Mouse (Mus musculus) CH12.LX (cell line): ENCODE results near the gene Mindy2. TPM values are rescaled to one million over a fixed set of nuclear protein-coding genes. Genes with fewer than 3 reads are reported as not detected.

Experiments used
- DNase-seq: peaks from one replicate; pipeline ENCODE4 v3.0.0-alpha.2; 2013; ENCODE audit errors: extremely low read depth
- H3K27ac ChIP-seq: 2 replicates; pipeline ENCODE4 v1.5.1; 2012; ENCODE audit warnings: low read depth, mild to moderate bottlenecking, control low read depth, moderate library complexity; ENCODE audit not compliant: insufficient read depth
- H3K27me3 ChIP-seq: replicated peaks from 2 replicates; pipeline ENCODE3; 2012; ENCODE audit warnings: inconsistent platforms
- H3K36me3 ChIP-seq, 2 experiments: replicated peaks in 1 of 2; 2 replicates each; pipeline versions ENCODE3 to v1.6.1; 2012; ENCODE audit warnings: inconsistent platforms in 1 of 2, low read length in 1 of 2, mild to moderate bottlenecking in 1 of 2, mixed read lengths in 1 of 2, moderate library complexity in 1 of 2; ENCODE audit not compliant: control insufficient read depth in 1 of 2, insufficient read depth in 1 of 2
- H3K4me1 ChIP-seq, 2 experiments: 2 replicates each; pipeline ENCODE4 v1.6.1; 2012; ENCODE audit warnings: inconsistent platforms in 1 of 2, moderate library complexity in 1 of 2; ENCODE audit not compliant: insufficient read depth in 2 of 2, control insufficient read depth in 1 of 2
- H3K4me2 ChIP-seq: 2 replicates; pipeline ENCODE4 v1.6.1; 2012; ENCODE audit warnings: low read depth, mild to moderate bottlenecking, control low read depth; ENCODE audit not compliant: poor library complexity, insufficient read depth, severe bottlenecking
- H3K4me3 ChIP-seq, 3 experiments: fragments of 150-350 bp in 1 of 3; sonication (generic) in 1 of 3; replicated peaks in 1 of 3; 2 replicates each; pipeline versions ENCODE3 to v1.5.1; 2011 to 2012; ENCODE audit warnings: low read depth in 2 of 3, low read length in 2 of 3, mild to moderate bottlenecking in 2 of 3, moderate library complexity in 2 of 3, control low read depth in 1 of 3, improper control_type of control experiment in 1 of 3, inconsistent platforms in 1 of 3, mixed read lengths in 1 of 3; ENCODE audit not compliant: poor library complexity in 1 of 3
- H3K79me2 ChIP-seq: replicated peaks from 2 replicates; pipeline ENCODE4 v1.6.1; 2012; ENCODE audit warnings: mild to moderate bottlenecking, moderate library complexity; ENCODE audit not compliant: control insufficient read depth, poor library complexity, insufficient read depth, severe bottlenecking; ENCODE audit errors: extremely low read depth
- H3K9ac ChIP-seq: 2 replicates; pipeline ENCODE4 v1.6.1; 2012; ENCODE audit warnings: low read depth, mild to moderate bottlenecking, control low read depth, moderate library complexity; ENCODE audit not compliant: insufficient read depth
- H3K9me3 ChIP-seq: replicated peaks from 2 replicates; pipeline ENCODE3; 2012; ENCODE audit warnings: low read length, inconsistent platforms, mixed read lengths
- BHLHE40 ChIP-seq: IDR thresholded peaks from 2 replicates; pipeline ENCODE4 v1.6.1; 2011; ENCODE audit warnings: mild to moderate bottlenecking, low read depth, low read length, improper control_type of control experiment
- CHD1 ChIP-seq: IDR thresholded peaks from 2 replicates; pipeline ENCODE4 v1.6.1; 2012; ENCODE audit warnings: low read depth, low read length, improper control_type of control experiment, inconsistent platforms
- CHD2 ChIP-seq: IDR thresholded peaks from 2 replicates; pipeline ENCODE4 v1.6.1; 2011; ENCODE audit warnings: low read length, improper control_type of control experiment
- CTCF ChIP-seq, 2 experiments: IDR thresholded peaks in 1 of 2; conservative IDR thresholded peaks in 1 of 2; 2 replicates each; pipeline ENCODE4 v1.5.1; 2011 to 2012; ENCODE audit warnings: low read depth in 2 of 2, low read length in 2 of 2, improper control_type of control experiment in 1 of 2, inconsistent platforms in 1 of 2, mild to moderate bottlenecking in 1 of 2, moderate library complexity in 1 of 2
- EP300 ChIP-seq: IDR thresholded peaks from 2 replicates; pipeline ENCODE4 v1.6.1; 2011; ENCODE audit warnings: low read length, improper control_type of control experiment
- IRF4 ChIP-seq: IDR thresholded peaks from 2 replicates; pipeline ENCODE4 v1.6.1; 2014; ENCODE audit warnings: low read depth, mild to moderate bottlenecking, inconsistent platforms, low read length, improper control_type of control experiment
- JUN ChIP-seq: IDR thresholded peaks from 2 replicates; pipeline ENCODE4 v1.6.1; 2011; ENCODE audit warnings: low read depth, mild to moderate bottlenecking, low read length, improper control_type of control experiment, moderate library complexity; ENCODE audit not compliant: insufficient read depth
- JUND ChIP-seq: conservative IDR thresholded peaks from 2 replicates; pipeline ENCODE4 v1.6.1; 2011; ENCODE audit warnings: low read depth, low read length, improper control_type of control experiment
- MAX ChIP-seq: IDR thresholded peaks from 2 replicates; pipeline ENCODE4 v1.6.1; 2011; ENCODE audit warnings: low read length, improper control_type of control experiment
- MAZ ChIP-seq: IDR thresholded peaks from 2 replicates; pipeline ENCODE4 v1.6.1; 2012; ENCODE audit warnings: low read depth, mild to moderate bottlenecking, inconsistent platforms, low read length, improper control_type of control experiment, moderate library complexity
- MEF2A ChIP-seq: IDR thresholded peaks from 2 replicates; pipeline ENCODE4 v1.6.1; 2014; ENCODE audit warnings: low read depth, mild to moderate bottlenecking, inconsistent platforms, low read length, improper control_type of control experiment, borderline replicate concordance
- MYC ChIP-seq: IDR thresholded peaks from 2 replicates; pipeline ENCODE4 v1.6.1; 2011; ENCODE audit warnings: low read depth, mild to moderate bottlenecking, improper control_type of control experiment, low read length
- NELFE ChIP-seq: IDR thresholded peaks from 2 replicates; pipeline ENCODE4 v1.6.1; 2011; ENCODE audit warnings: low read depth, low read length, improper control_type of control experiment
- NRF1 ChIP-seq: IDR thresholded peaks from 2 replicates; pipeline ENCODE4 v1.6.1; 2014; ENCODE audit warnings: low read depth, mild to moderate bottlenecking, inconsistent platforms, low read length, improper control_type of control experiment, moderate library complexity
- POLR2A ChIP-seq: IDR thresholded peaks from 2 replicates; pipeline ENCODE4 v1.6.1; 2011; ENCODE audit warnings: low read depth, mild to moderate bottlenecking, improper control_type of control experiment, low read length
- POLR2AphosphoS2 ChIP-seq: IDR thresholded peaks from 2 replicates; pipeline ENCODE4 v1.6.1; 2011; ENCODE audit warnings: low read depth, low read length, improper control_type of control experiment
- RCOR1 ChIP-seq: conservative IDR thresholded peaks from 2 replicates; pipeline ENCODE4 v1.6.1; 2012; ENCODE audit warnings: low read depth, mild to moderate bottlenecking, inconsistent platforms, low read length, improper control_type of control experiment
- UBTF ChIP-seq: IDR thresholded peaks from 2 replicates; pipeline ENCODE4 v1.6.1; 2012; ENCODE audit warnings: low read depth, mild to moderate bottlenecking, inconsistent platforms, low read length, improper control_type of control experiment, moderate library complexity
- USF2 ChIP-seq: conservative IDR thresholded peaks from 2 replicates; pipeline ENCODE4 v1.6.1; 2011; ENCODE audit warnings: low read depth, low read length, improper control_type of control experiment
- ZKSCAN1 ChIP-seq: IDR thresholded peaks from 2 replicates; pipeline ENCODE4 v1.6.1; 2012; ENCODE audit warnings: low read depth, inconsistent platforms, low read length, improper control_type of control experiment, borderline replicate concordance
- ZMIZ1 ChIP-seq: IDR thresholded peaks from 2 replicates; pipeline ENCODE4 v1.6.1; 2012; ENCODE audit warnings: low read depth, mild to moderate bottlenecking, inconsistent platforms, low read length, improper control_type of control experiment
- dilution Hi-C: fragments of 300-500 bp; cut with MboI; formaldehyde crosslinking; loops from 2 replicates; pipeline ENCODE4 v1.14.3; 2020; ENCODE audit warnings: low sequenced_read_pairs; ENCODE audit not compliant: extremely low pct_unique_long_range_greater_than_20kb, extremely low pct_ligation_motif_present
- in situ Hi-C: fragments of 300-500 bp; cut with MboI; formaldehyde crosslinking; loops from 3 replicates; pipeline ENCODE4 v1.14.3; 2019; ENCODE audit warnings: low sequenced_read_pairs, low pct_ligation_motif_present, low pct_unique_long_range_greater_than_20kb, mixed read lengths
- polyA plus RNA-seq: library from polyadenylated mRNA; unstranded; fragments of >175 nt; gene quantifications from 2 replicates; pipeline ENCODE4 v1.2.1, GENCODE M21; 2012; ENCODE audit warnings: low read depth; ENCODE audit not compliant: insufficient read length
- total RNA-seq, 2 experiments: library from RNA; depleted of rRNA; stranded (reverse); fragments of 300-350 nt in 1 of 2; fragments of >200 nt in 1 of 2; gene quantifications; 2 replicates each; pipeline ENCODE4 v1.2.3; 2012 to 2014

Gene Mindy2
- total and polyA plus RNA-seq, 3 experiments = 5.9 to 9.9 (median 7.0) TPM

- Histone ChIP-seq H3K27ac (no peak overlapping the region), H3K4me2 (no peak overlapping the region), H3K79me2 (peaks cover 51% of the 10 kb centered on the region), H3K9me3 (no peaks in the 10 kb centered on the region), H3K9ac (no peak overlapping the region), H3K36me3 (no peaks in the 10 kb centered on the region), H3K4me3 (no peak overlapping the region), H3K27me3 (no peaks in the 10 kb centered on the region), H3K4me1 (peaks cover 3 to 19% of the 10 kb centered on the region in 2 experiments; a peak in 3 of 4 replicates)
- no peak for DNase-seq
- in situ Hi-C loops = no loop called here
- no peak for TF ChIP-seq NELFE
- TF ChIP-seq MEF2A = no peak
- TF ChIP-seq ZMIZ1 = no peak
- TF ChIP-seq MYC = no peak
- TF ChIP-seq JUN = no peak
- TF ChIP-seq MAZ = no peak
- TF ChIP-seq UBTF = no peak
- no peak for TF ChIP-seq CHD1
- no peak for TF ChIP-seq MAX
- TF ChIP-seq IRF4 = no peak
- TF ChIP-seq ZKSCAN1 = no peak
- no peak for TF ChIP-seq USF2
- no peak for TF ChIP-seq RCOR1
- TF ChIP-seq CTCF (conservative IDR thresholded peaks at IDR 0.05 in 1 of 2, IDR thresholded peaks at IDR 0.05 in 1 of 2; ENCODE audit: low read depth in 2 of 2, low read length in 2 of 2) = no peak
- no peak for TF ChIP-seq EP300
- no peak for TF ChIP-seq CHD2
- TF ChIP-seq POLR2AphosphoS2 = no peak
- TF ChIP-seq POLR2A = no peak
- no peak for TF ChIP-seq JUND
- dilution Hi-C loops = no loop called here
Measured at GRCm38 (mm10) chr9:70682202-70682601, 25.2 kb upstream of the Mindy2 start.

- peaks cover 35% of the 10 kb centered on the region for H3K79me2 ChIP-seq
- H3K36me3 ChIP-seq = no peaks in the 10 kb centered on the region
- dilution Hi-C loops = no loop called here
- H3K27ac ChIP-seq = peak overlapping the region; percentile 77
- peak overlapping the region; percentile 65 for H3K4me2 ChIP-seq
- H3K9me3 ChIP-seq = no peaks in the 10 kb centered on the region
- TF ChIP-seq BHLHE40 (no peak), MAZ (0 out of 2 replicates have a peak, but pooled peaks have one; percentile 16), NRF1 (0 out of 2 replicates have a peak, but pooled peaks have one; percentile 10), UBTF (peak; percentile 55; the same call in 1 of the 2 replicates)
- H3K9ac ChIP-seq = peak overlapping the region; percentile 89
- no peaks in the 10 kb centered on the region for H3K27me3 ChIP-seq
- in situ Hi-C loops = loop anchor here (5.0 to 10.0 kb wide), 3 partner anchors 78 to 395 kb away; no protein-coding TSS in a partner anchor
- H3K4me1 ChIP-seq = peaks cover 3 to 15% of the 10 kb centered on the region in 2 experiments; a peak in 3 of 4 replicates
- peak; percentile 39 for DNase-seq
- peak overlapping the region; percentile 57 to 95 (median 92) for H3K4me3 ChIP-seq
Measured at GRCm38 (mm10) chr9:70679132-70680091, 22.4 kb upstream of the Mindy2 start.
